Mouse (Mus musculus): ENCODE data around the gene Ssh3. TPM values are rescaled to one million over a fixed set of nuclear protein-coding genes. Genes with fewer than 3 reads are reported as not detected.

Ssh3 gene
- polyA plus RNA-seq, 1 experiment from 2014 or later = 22.7 TPM

- peak; percentile 93 for ATAC-seq
- Histone ChIP-seq H3K9ac (replicated peaks; ENCODE audit: low read depth) (peak within 1 kb of the TSS; percentile 51), H3K4me1 (ENCODE audit: insufficient read depth, low read depth, low read length) (peaks cover 7% of the 10 kb centered on the region; the same call in 1 of the 2 replicates), H3K36me3 (ENCODE audit: insufficient read depth, low read length) (no peaks in the 10 kb centered on the region), H3K4me3 (ENCODE audit: low read depth, low read length) (peak within 1 kb of the TSS; percentile 49), H3K4me2 (replicated peaks; ENCODE audit: low read depth, low read length) (peak within 1 kb of the TSS; percentile 68), H3K27me3 (replicated peaks; ENCODE audit: insufficient read depth, low read length) (no peaks in the 10 kb centered on the region), H3K27ac (ENCODE audit: low read length) (peak within 1 kb of the TSS; percentile 95), H3K9me3 (ENCODE audit: low read length) (no peaks in the 10 kb centered on the region)
- WGBS = 11% methylated on average over 26 of the region's 26 CpGs
- peak; percentile 99 for DNase-seq (ENCODE audit: low spot score)
- TF ChIP-seq CTCF (IDR thresholded peaks at IDR 0.05) (no peak), EP300 (IDR thresholded peaks at IDR 0.05) (0 out of 2 replicates have a peak, but pooled peaks have one; percentile 14)
Observed at GRCm38 (mm10) chr19:4231253-4232185, 37.5 kb downstream of the Ssh3 start, which contains the start of gene Pold4. Gene Pold4, plus strand, starts transcription at chr19:4231899.

GRCm38 (mm10) chr19:4230415-4230814, 38.6 kb downstream of the Ssh3 start:
- 60% methylated on average over 8 of the region's 8 CpGs for WGBS
- peaks cover 7% of the 10 kb centered on the region; the same call in 1 of the 2 replicates for H3K4me1 ChIP-seq (ENCODE audit: insufficient read depth, low read depth, low read length)
- H3K9me3 ChIP-seq (ENCODE audit: low read length) = no peaks in the 10 kb centered on the region
- DNase-seq (ENCODE audit: low spot score) = peak; percentile 24
- H3K27ac ChIP-seq (ENCODE audit: low read length) = peak overlapping the region; percentile 15; the same call in 1 of the 2 replicates
- TF ChIP-seq EP300 (IDR thresholded peaks at IDR 0.05) = no peak
- TF ChIP-seq CTCF (IDR thresholded peaks at IDR 0.05) = no peak
- no peak for ATAC-seq
- no peak overlapping the region for H3K4me3 ChIP-seq (ENCODE audit: low read depth, low read length)
- no peaks in the 10 kb centered on the region for H3K27me3 ChIP-seq (replicated peaks; ENCODE audit: insufficient read depth, low read length)
- H3K36me3 ChIP-seq (ENCODE audit: insufficient read depth, low read length) = no peaks in the 10 kb centered on the region
- no peak overlapping the region for H3K9ac ChIP-seq (replicated peaks; ENCODE audit: low read depth)
- no peak overlapping the region for H3K4me2 ChIP-seq (replicated peaks; ENCODE audit: low read depth, low read length)

- Histone ChIP-seq H3K27me3 (replicated peaks; ENCODE audit: insufficient read depth, low read length) (no peaks in the 10 kb centered on the region), H3K4me2 (replicated peaks; ENCODE audit: low read depth, low read length) (no peak overlapping the region), H3K4me1 (ENCODE audit: insufficient read depth, low read depth, low read length) (peaks cover 7% of the 10 kb centered on the region; the same call in 1 of the 2 replicates), H3K9ac (replicated peaks; ENCODE audit: low read depth) (no peak overlapping the region), H3K36me3 (ENCODE audit: insufficient read depth, low read length) (no peaks in the 10 kb centered on the region), H3K27ac (ENCODE audit: low read length) (no peak overlapping the region), H3K4me3 (ENCODE audit: low read depth, low read length) (no peak overlapping the region), H3K9me3 (ENCODE audit: low read length) (no peaks in the 10 kb centered on the region)
- 30% methylated on average over 7 of the region's 9 CpGs for WGBS
- no peak for ATAC-seq
- DNase-seq (ENCODE audit: low spot score) = no peak
- TF ChIP-seq CTCF (IDR thresholded peaks at IDR 0.05) = no peak
- no peak for TF ChIP-seq EP300 (IDR thresholded peaks at IDR 0.05)
Observed at GRCm38 (mm10) chr19:4229451-4230076, 39.4 kb downstream of the Ssh3 start.

- no peak for DNase-seq (ENCODE audit: low spot score)
Observed at GRCm38 (mm10) chr19:4228891-4229290, 40.1 kb downstream of the Ssh3 start.

GRCm38 (mm10) chr19:4227894-4228678, 40.9 kb downstream of the Ssh3 start:
- ATAC-seq (peak; percentile 11), DNase-seq (ENCODE audit: low spot score) (peak; percentile 93)
- Histone ChIP-seq H3K4me2 (replicated peaks; ENCODE audit: low read depth, low read length) (no peak overlapping the region), H3K9ac (replicated peaks; ENCODE audit: low read depth) (no peak overlapping the region), H3K4me1 (ENCODE audit: insufficient read depth, low read depth, low read length) (peaks cover 7% of the 10 kb centered on the region; the same call in 1 of the 2 replicates), H3K27ac (ENCODE audit: low read length) (no peak overlapping the region), H3K27me3 (replicated peaks; ENCODE audit: insufficient read depth, low read length) (no peaks in the 10 kb centered on the region), H3K9me3 (ENCODE audit: low read length) (no peaks in the 10 kb centered on the region), H3K4me3 (ENCODE audit: low read depth, low read length) (no peak overlapping the region), H3K36me3 (ENCODE audit: insufficient read depth, low read length) (no peaks in the 10 kb centered on the region)
- WGBS = 11% methylated on average over 8 of the region's 8 CpGs
- TF ChIP-seq EP300 (IDR thresholded peaks at IDR 0.05) = no peak
- peak; percentile 98 for TF ChIP-seq CTCF (IDR thresholded peaks at IDR 0.05)

More at GRCm38 (mm10) chr19:4228891-4229290, 40.1 kb downstream of the Ssh3 start:
- Histone ChIP-seq H3K27ac (ENCODE audit: low read length) (no peak overlapping the region), H3K4me3 (ENCODE audit: low read depth, low read length) (no peak overlapping the region), H3K4me1 (ENCODE audit: insufficient read depth, low read depth, low read length) (peaks cover 7% of the 10 kb centered on the region; the same call in 1 of the 2 replicates), H3K9ac (replicated peaks; ENCODE audit: low read depth) (no peak overlapping the region), H3K9me3 (ENCODE audit: low read length) (no peaks in the 10 kb centered on the region), H3K27me3 (replicated peaks; ENCODE audit: insufficient read depth, low read length) (no peaks in the 10 kb centered on the region), H3K4me2 (replicated peaks; ENCODE audit: low read depth, low read length) (no peak overlapping the region), H3K36me3 (ENCODE audit: insufficient read depth, low read length) (no peaks in the 10 kb centered on the region)
- 68% methylated on average over 4 of the region's 4 CpGs for WGBS
- no peak for ATAC-seq
- TF ChIP-seq EP300 (IDR thresholded peaks at IDR 0.05) = no peak
- TF ChIP-seq CTCF (IDR thresholded peaks at IDR 0.05) = no peak

Measured in lung, postnatal 0 days (tissue).